Mouse (Mus musculus): ENCODE measurements around the gene Tenm4. TPM values are rescaled to one million over a fixed set of nuclear protein-coding genes. Genes with fewer than 3 reads are reported as not detected.

The Tenm4 gene
- polyA plus RNA-seq, 1 experiment from 2014 or later = 42.7 TPM

GRCm38 (mm10) chr7:96207071-96207470 is 36.0 kb downstream of the Tenm4 start:
- 74% methylated on average over 3 of the region's 3 CpGs for WGBS
- Histone ChIP-seq H3K36me3 (no peaks in the 10 kb centered on the region), H3K9ac (no peak overlapping the region), H3K27me3 (peaks cover 19% of the 10 kb centered on the region; the same call in 1 of the 2 replicates), H3K4me3 (replicated peaks) (no peak overlapping the region), H3K4me1 (peaks cover 19% of the 10 kb centered on the region), H3K9me3 (replicated peaks) (no peaks in the 10 kb centered on the region), H3K27ac (no peak overlapping the region), H3K4me2 (no peak overlapping the region)
- no peak for ATAC-seq (replicated peaks; ENCODE audit: low FRiP score)

- H3K27ac ChIP-seq = peak overlapping the region; percentile 70
- H3K9me3 ChIP-seq (replicated peaks) = no peaks in the 10 kb centered on the region
- H3K4me1 ChIP-seq = peaks cover 32% of the 10 kb centered on the region
- peak overlapping the region; percentile 74 for H3K9ac ChIP-seq
- peaks cover 22% of the 10 kb centered on the region; the same call in 1 of the 2 replicates for H3K27me3 ChIP-seq
- peak overlapping the region; percentile 95 for H3K4me2 ChIP-seq
- peak; percentile 52 for ATAC-seq (replicated peaks; ENCODE audit: low FRiP score)
- peak overlapping the region; percentile 66 for H3K4me3 ChIP-seq (replicated peaks)
- under 1% methylated on average over 71 of the region's 75 CpGs for WGBS
- no peaks in the 10 kb centered on the region for H3K36me3 ChIP-seq
These were observed 38.9 kb downstream of the Tenm4 start for GRCm38 (mm10) chr7:96209783-96210524.

- peak overlapping the region; percentile 74 for H3K9ac ChIP-seq
- peak overlapping the region; percentile 70 for H3K27ac ChIP-seq
- no peaks in the 10 kb centered on the region for H3K36me3 ChIP-seq
- H3K9me3 ChIP-seq (replicated peaks) = no peaks in the 10 kb centered on the region
- H3K27me3 ChIP-seq = peaks cover 23% of the 10 kb centered on the region; the same call in 1 of the 2 replicates
- H3K4me3 ChIP-seq (replicated peaks) = peak overlapping the region; percentile 66
- H3K4me1 ChIP-seq = peaks cover 36% of the 10 kb centered on the region
- peak overlapping the region; percentile 95 for H3K4me2 ChIP-seq
- WGBS = under 1% methylated on average over 59 of the region's 62 CpGs
- ATAC-seq (replicated peaks; ENCODE audit: low FRiP score) = peak; percentile 66
These were observed 39.7 kb downstream of the Tenm4 start for GRCm38 (mm10) chr7:96210525-96211369.

- Histone ChIP-seq H3K9ac (peak overlapping the region; percentile 74), H3K27ac (0 out of 2 replicates have a peak overlapping the region, but pooled peaks have one; percentile 92), H3K4me1 (peaks cover 44% of the 10 kb centered on the region), H3K36me3 (no peaks in the 10 kb centered on the region), H3K4me3 (replicated peaks) (peak overlapping the region; percentile 66), H3K4me2 (peak overlapping the region; percentile 95), H3K27me3 (peaks cover 23% of the 10 kb centered on the region; the same call in 1 of the 2 replicates), H3K9me3 (replicated peaks) (no peaks in the 10 kb centered on the region)
- ATAC-seq (replicated peaks; ENCODE audit: low FRiP score) = no peak
- under 1% methylated on average over 17 of the region's 17 CpGs for WGBS
These were observed 40.6 kb downstream of the Tenm4 start for GRCm38 (mm10) chr7:96211618-96212021.

- peaks cover 22% of the 10 kb centered on the region; the same call in 1 of the 2 replicates for H3K27me3 ChIP-seq
- peak overlapping the region; percentile 92 for H3K27ac ChIP-seq
- 0% methylated on average over 9 of the region's 9 CpGs for WGBS
- ATAC-seq (replicated peaks; ENCODE audit: low FRiP score) = no peak
- H3K4me2 ChIP-seq = peak overlapping the region; percentile 95
- H3K4me3 ChIP-seq (replicated peaks) = peak overlapping the region; percentile 66
- peaks cover 44% of the 10 kb centered on the region for H3K4me1 ChIP-seq
- H3K9ac ChIP-seq = peak overlapping the region; percentile 74
- no peaks in the 10 kb centered on the region for H3K9me3 ChIP-seq (replicated peaks)
- H3K36me3 ChIP-seq = no peaks in the 10 kb centered on the region
These were observed 41.2 kb downstream of the Tenm4 start for GRCm38 (mm10) chr7:96212224-96212591.

- H3K27me3 ChIP-seq = peaks cover 18% of the 10 kb centered on the region; the same call in 1 of the 2 replicates
- H3K27ac ChIP-seq = peak overlapping the region; percentile 92
- H3K4me3 ChIP-seq (replicated peaks) = peak overlapping the region; percentile 66
- H3K4me2 ChIP-seq = peak overlapping the region; percentile 95
- ATAC-seq (replicated peaks; ENCODE audit: low FRiP score) = peak; percentile 50
- H3K9me3 ChIP-seq (replicated peaks) = no peaks in the 10 kb centered on the region
- peaks cover 44% of the 10 kb centered on the region for H3K4me1 ChIP-seq
- H3K36me3 ChIP-seq = no peaks in the 10 kb centered on the region
- H3K9ac ChIP-seq = peak overlapping the region; percentile 74
- under 1% methylated on average over 48 of the region's 48 CpGs for WGBS
These were observed 41.8 kb downstream of the Tenm4 start for GRCm38 (mm10) chr7:96212592-96213541.

- WGBS = 12% methylated on average over 9 of the region's 10 CpGs
- Histone ChIP-seq H3K4me1 (peaks cover 44% of the 10 kb centered on the region), H3K27me3 (peaks cover 10% of the 10 kb centered on the region; the same call in 1 of the 2 replicates), H3K9me3 (replicated peaks) (no peaks in the 10 kb centered on the region), H3K4me3 (replicated peaks) (peak overlapping the region; percentile 66), H3K27ac (peak overlapping the region; percentile 92), H3K9ac (peak overlapping the region; percentile 74; the same call in 1 of the 2 replicates), H3K36me3 (no peaks in the 10 kb centered on the region), H3K4me2 (peak overlapping the region; percentile 95)
- ATAC-seq (replicated peaks; ENCODE audit: low FRiP score) = no peak
These were observed 42.7 kb downstream of the Tenm4 start for GRCm38 (mm10) chr7:96213741-96214140.

GRCm38 (mm10) chr7:96214876-96215275 is 43.8 kb downstream of the Tenm4 start:
- no peak overlapping the region for H3K27ac ChIP-seq
- 64% methylated on average over 2 of the region's 2 CpGs for WGBS
- no peak for ATAC-seq (replicated peaks; ENCODE audit: low FRiP score)
- peaks cover 4% of the 10 kb centered on the region; the same call in 1 of the 2 replicates for H3K27me3 ChIP-seq
- no peak overlapping the region for H3K4me2 ChIP-seq
- no peak overlapping the region for H3K4me3 ChIP-seq (replicated peaks)
- H3K9ac ChIP-seq = no peak overlapping the region
- no peaks in the 10 kb centered on the region for H3K9me3 ChIP-seq (replicated peaks)
- no peaks in the 10 kb centered on the region for H3K36me3 ChIP-seq
- H3K4me1 ChIP-seq = peaks cover 36% of the 10 kb centered on the region

- H3K36me3 ChIP-seq = no peaks in the 10 kb centered on the region
- no peaks in the 10 kb centered on the region for H3K9me3 ChIP-seq (replicated peaks)
- no peak overlapping the region for H3K9ac ChIP-seq
- H3K4me1 ChIP-seq = peaks cover 36% of the 10 kb centered on the region
- no peak for ATAC-seq (replicated peaks; ENCODE audit: low FRiP score)
- H3K4me2 ChIP-seq = no peak overlapping the region
- H3K27ac ChIP-seq = 0 out of 2 replicates have a peak overlapping the region, but pooled peaks have one; percentile 11
- peaks cover 4% of the 10 kb centered on the region; the same call in 1 of the 2 replicates for H3K27me3 ChIP-seq
- WGBS = 53% methylated on average over 5 of the region's 5 CpGs
- no peak overlapping the region for H3K4me3 ChIP-seq (replicated peaks)
These were observed 45.0 kb downstream of the Tenm4 start for GRCm38 (mm10) chr7:96215894-96216509.

GRCm38 (mm10) chr7:96219386-96219785 is 48.3 kb downstream of the Tenm4 start:
- H3K27me3 ChIP-seq = peaks cover 4% of the 10 kb centered on the region; the same call in 1 of the 2 replicates
- ATAC-seq (replicated peaks; ENCODE audit: low FRiP score) = no peak
- no peaks in the 10 kb centered on the region for H3K9me3 ChIP-seq (replicated peaks)
- peaks cover 12% of the 10 kb centered on the region for H3K4me1 ChIP-seq
- H3K4me3 ChIP-seq (replicated peaks) = no peak overlapping the region
- no peak overlapping the region for H3K9ac ChIP-seq
- H3K4me2 ChIP-seq = no peak overlapping the region
- 44% methylated on average over 2 of the region's 2 CpGs for WGBS
- no peaks in the 10 kb centered on the region for H3K36me3 ChIP-seq
- no peak overlapping the region for H3K27ac ChIP-seq

GRCm38 (mm10) chr7:96220647-96221046 is 49.6 kb downstream of the Tenm4 start:
- Histone ChIP-seq H3K36me3 (no peaks in the 10 kb centered on the region), H3K4me1 (peaks cover 9% of the 10 kb centered on the region; the same call in 1 of the 2 replicates), H3K27me3 (no peaks in the 10 kb centered on the region), H3K4me2 (no peak overlapping the region), H3K4me3 (replicated peaks) (no peak overlapping the region), H3K27ac (no peak overlapping the region), H3K9me3 (replicated peaks) (no peaks in the 10 kb centered on the region), H3K9ac (no peak overlapping the region)
- no peak for ATAC-seq (replicated peaks; ENCODE audit: low FRiP score)
- 81% methylated on average over 5 of the region's 5 CpGs for WGBS
